Mouse (Mus musculus) adrenal gland, postnatal 0 days (tissue): Measurements from ENCODE around the gene Proser3. TPM values are rescaled to one million over a fixed set of nuclear protein-coding genes. Genes with fewer than 3 reads are reported as not detected.

Source experiments
- microRNA-seq: library from miRNA; unstranded; fragments of <30 nt; microRNA quantifications from one replicate; pipeline ENCODE4, GENCODE M21; 2016; ENCODE audit warnings: borderline replicate concordance; ENCODE audit not compliant: insufficient number of aligned reads
- polyA plus RNA-seq: library from polyadenylated mRNA; unstranded; fragments of >200 nt; fragmentation: Nextera tagmentation; extraction: Ambion mirVana; gene quantifications from 2 replicates; pipeline ENCODE4 v1.2.1, GENCODE M21; 2015

Gene Proser3
- polyA plus RNA-seq, result 5.8 and 6.8 TPM in 2 replicates

GRCm38 (mm10) chr7:30552102-30553020 lies at the start of gene Proser3, which contains the start of gene Hspb6:
Proser3 (minus strand) TSS chr7:30552299.
Hspb6 (plus strand) TSS chr7:30552178.

GRCm38 (mm10) chr7:30598786-30599185 lies 46.7 kb upstream of the Proser3 start, which contains the start of gene Zbtb32:
Zbtb32 (minus strand) TSS chr7:30598909.

GRCm38 (mm10) chr7:30588676-30589434 lies 36.8 kb upstream of the Proser3 start, which contains the start of gene Kmt2b:
Kmt2b (minus strand) TSS chr7:30588726.

GRCm38 (mm10) chr7:30564970-30565571 lies 13.0 kb upstream of the Proser3 start, which contains the start of gene Igflr1:
Igflr1 (plus strand) TSS chr7:30565427.

GRCm38 (mm10) chr7:30563117-30563905 lies 11.2 kb upstream of the Proser3 start, which contains the start of the genes U2af1l4, Gm49396 and Psenen:
U2af1l4 (plus strand) TSS chr7:30563301.
Gm49396 (plus strand) TSS chr7:30563344.
Psenen (minus strand) TSS chr7:30563627.

GRCm38 (mm10) chr7:30559443-30559954 lies 7.4 kb upstream of the Proser3 start, which contains the start of gene Lin37:
Lin37 (minus strand) TSS chr7:30559838.

GRCm38 (mm10) chr7:30534633-30535577 lies 17.2 kb downstream of the Proser3 start, which contains the start of gene Arhgap33:
Arhgap33 (minus strand) TSS chr7:30535060.

GRCm38 (mm10) chr7:30493401-30493931 lies 58.6 kb downstream of the Proser3 start, which contains the start of gene Prodh2:
Prodh2 (plus strand) TSS chr7:30493622.

Small RNA genes within 50 kb of the gene (microRNA-seq; reads per million reads assigned to microRNA genes)
- not detected for gene Gm38670
- gene Mir3569, result not detected

Other genes with a start within 250 kb of the Proser3 start
- gene Alkbh6, start 243.6 kb downstream of the Proser3 start, polyA plus RNA-seq, result 67.9 and 101 TPM in 2 replicates
- 10.1 and 17.2 TPM in 2 replicates for gene Syne4, start 237.5 kb downstream of the Proser3 start, polyA plus RNA-seq
- gene E130208F15Rik, start 230.6 kb downstream of the Proser3 start, polyA plus RNA-seq, result 1.7 and 4.2 TPM in 2 replicates
- gene Sdhaf1, start 228.4 kb downstream of the Proser3 start, polyA plus RNA-seq, result 19.9 and 24.4 TPM in 2 replicates
- gene Lrfn3, start 189.5 kb downstream of the Proser3 start, polyA plus RNA-seq, result 7.0 and 8.6 TPM in 2 replicates
- gene Tyrobp, start 138.5 kb downstream of the Proser3 start, polyA plus RNA-seq, result 130 and 219 TPM in 2 replicates
- 6.9 and 9.5 TPM in 2 replicates for gene Hcst, start 132.4 kb downstream of the Proser3 start, polyA plus RNA-seq
- 0.88 and 1.7 TPM in 2 replicates for gene Nfkbid, start 130.6 kb downstream of the Proser3 start, polyA plus RNA-seq
- gene Aplp1, start 106.8 kb downstream of the Proser3 start, polyA plus RNA-seq, result 66.4 and 132 TPM in 2 replicates
- not detected in 2 replicates for gene Kirrel2, start 94.6 kb downstream of the Proser3 start, polyA plus RNA-seq
- 0.10 and 0.17 TPM in 2 replicates for gene Nphs1, start 94.0 kb downstream of the Proser3 start, polyA plus RNA-seq
- gene Prodh2, start 58.7 kb downstream of the Proser3 start, polyA plus RNA-seq, result 3.3 and 7.4 TPM in 2 replicates
- gene Arhgap33, start 17.2 kb downstream of the Proser3 start, polyA plus RNA-seq, result 5.8 and 11.5 TPM in 2 replicates
- 21.9 and 51.7 TPM in 2 replicates for gene Hspb6, start 121 bp downstream of the Proser3 start, polyA plus RNA-seq
- 57.6 and 67.2 TPM in 2 replicates for gene Lin37, start 7.5 kb upstream of the Proser3 start, polyA plus RNA-seq
- gene U2af1l4, start 11.0 kb upstream of the Proser3 start, polyA plus RNA-seq, result 83.5 and 101 TPM in 2 replicates
- gene Gm49396, start 11.0 kb upstream of the Proser3 start, polyA plus RNA-seq, result 2.8 and 5.1 TPM in 2 replicates
- gene Psenen, start 11.3 kb upstream of the Proser3 start, polyA plus RNA-seq, result 179 and 205 TPM in 2 replicates
- 0.72 and 1.8 TPM in 2 replicates for gene Igflr1, start 13.1 kb upstream of the Proser3 start, polyA plus RNA-seq
- gene Kmt2b, start 36.4 kb upstream of the Proser3 start, polyA plus RNA-seq, result 3.7 and 4.5 TPM in 2 replicates
- 0.11 and 0.51 TPM in 2 replicates for gene Zbtb32, start 46.6 kb upstream of the Proser3 start, polyA plus RNA-seq
- 0.55 and 0.79 TPM in 2 replicates for gene Upk1a, start 60.5 kb upstream of the Proser3 start, polyA plus RNA-seq
- 1,273 and 1,293 TPM in 2 replicates for gene Cox6b1, start 73.9 kb upstream of the Proser3 start, polyA plus RNA-seq
- gene Etv2, start 83.6 kb upstream of the Proser3 start, polyA plus RNA-seq, result not detected in 2 replicates
- 83.9 and 102 TPM in 2 replicates for gene Rbm42, start 98.0 kb upstream of the Proser3 start, polyA plus RNA-seq
- gene Haus5, start 112.7 kb upstream of the Proser3 start, polyA plus RNA-seq, result 14.3 and 19.0 TPM in 2 replicates
- not detected in 2 replicates for gene Pmis2, start 119.3 kb upstream of the Proser3 start, polyA plus RNA-seq
- gene 2200002J24Rik, start 146.6 kb upstream of the Proser3 start, polyA plus RNA-seq, result 10.8 and 14.4 TPM in 2 replicates
- gene Atp4a, start 159.9 kb upstream of the Proser3 start, polyA plus RNA-seq, result 2.5 and 2.7 TPM in 2 replicates
- gene Tmem147, start 177.2 kb upstream of the Proser3 start, polyA plus RNA-seq, result 231 and 307 TPM in 2 replicates
- 0.11 and 0.35 TPM in 2 replicates for gene Gapdhs, start 191.4 kb upstream of the Proser3 start, polyA plus RNA-seq
- 16.2 and 29.7 TPM in 2 replicates for gene Sbsn, start 199.2 kb upstream of the Proser3 start, polyA plus RNA-seq
- gene Dmkn, start 211.5 kb upstream of the Proser3 start, polyA plus RNA-seq, result 49.0 and 57.0 TPM in 2 replicates
- 32.6 and 84.5 TPM in 2 replicates for gene Krtdap, start 235.6 kb upstream of the Proser3 start, polyA plus RNA-seq